Mouse (Mus musculus) C2C12 (cell line): ENCODE results near the gene Hist1h1c. TPM values are rescaled to one million over a fixed set of nuclear protein-coding genes. Genes with fewer than 3 reads are reported as not detected.

ENCODE experiments used
- H3K27me3 ChIP-seq: one replicate; pipeline ENCODE4 v1.6.1; 2011; ENCODE audit not compliant: control insufficient read depth, insufficient read depth, insufficient read length
- H3K36me3 ChIP-seq: one replicate; pipeline ENCODE4 v1.6.1; 2011; ENCODE audit not compliant: control insufficient read depth, insufficient read depth
- H3K4me3 ChIP-seq: one replicate; pipeline ENCODE4 v1.5.1; 2011; ENCODE audit warnings: mild to moderate bottlenecking, control low read depth; ENCODE audit not compliant: poor library complexity, insufficient read depth, severe bottlenecking
- H3K79me2 ChIP-seq: one replicate; pipeline ENCODE4 v1.6.1; 2011; ENCODE audit not compliant: control insufficient read depth, insufficient read depth
- H3K79me3 ChIP-seq: one replicate; pipeline ENCODE4 v1.6.1; 2011; ENCODE audit warnings: low read depth, control low read depth
- H3ac ChIP-seq: one replicate; pipeline ENCODE3; 2011; ENCODE audit warnings: low read depth; ENCODE audit not compliant: control insufficient read depth, insufficient read length
- CEBPB ChIP-seq: IDR thresholded peaks from one replicate; pipeline ENCODE4 v1.6.1; 2011; ENCODE audit warnings: low read depth, mild to moderate bottlenecking, control low read depth, moderate library complexity
- CTCF ChIP-seq: IDR thresholded peaks from one replicate; pipeline ENCODE4 v1.5.1; 2011; ENCODE audit not compliant: control insufficient read depth, insufficient read depth, insufficient read length
- FOSL1 ChIP-seq: IDR thresholded peaks from one replicate; pipeline ENCODE4 v1.8.0; 2011; ENCODE audit warnings: mild to moderate bottlenecking, low read length; ENCODE audit not compliant: poor library complexity, insufficient read depth, severe bottlenecking
- MAX ChIP-seq: IDR thresholded peaks from one replicate; pipeline ENCODE4 v1.6.1; 2011; ENCODE audit warnings: mild to moderate bottlenecking, control low read depth
- MYOD1 ChIP-seq: IDR thresholded peaks from one replicate; pipeline ENCODE4 v1.6.1; 2011; ENCODE audit warnings: low read depth; ENCODE audit not compliant: control insufficient read depth, insufficient read length
- MYOG ChIP-seq: IDR thresholded peaks from one replicate; pipeline ENCODE4 v1.6.1; 2011; ENCODE audit not compliant: control insufficient read depth, insufficient read length; ENCODE audit errors: extremely low read depth
- USF1 ChIP-seq: IDR thresholded peaks from one replicate; pipeline ENCODE4 v1.6.1; 2011; ENCODE audit warnings: low read depth, mild to moderate bottlenecking, control low read depth, moderate library complexity
- polyA plus RNA-seq: library from polyadenylated mRNA; unstranded; fragments of >200 nt; fragmentation: generic; extraction: Trizol; gene quantifications from one replicate; pipeline ENCODE4 v1.2.1, GENCODE M21; 2012; ENCODE audit warnings: missing spikeins

The Hist1h1c gene
- polyA plus RNA-seq, 1 experiment, result 45.9 TPM

- no peak overlapping the region for H3K4me3 ChIP-seq
- no peak overlapping the region for H3ac ChIP-seq
- TF ChIP-seq CEBPB, result no peak
- no peak for TF ChIP-seq FOSL1
- TF ChIP-seq MAX, result no peak
- TF ChIP-seq CTCF, result no peak
- TF ChIP-seq MYOG, result no peak
- no peaks in the 10 kb centered on the region for H3K79me2 ChIP-seq
- H3K36me3 ChIP-seq, result no peaks in the 10 kb centered on the region
- H3K79me3 ChIP-seq, result no peaks in the 10 kb centered on the region
- no peaks in the 10 kb centered on the region for H3K27me3 ChIP-seq
These were observed 16.4 kb downstream of the Hist1h1c start for GRCm38 (mm10) chr13:23755000-23755399.

GRCm38 (mm10) chr13:23756790-23757189 lies 18.2 kb downstream of the Hist1h1c start, which contains the start of gene Hist1h4b:
Hist1h4b (plus strand) TSS chr13:23757013.
- H3K36me3 ChIP-seq, result no peaks in the 10 kb centered on the region
- H3K27me3 ChIP-seq, result no peaks in the 10 kb centered on the region
- no peak for TF ChIP-seq CTCF
- TF ChIP-seq USF1, result no peak
- no peak for TF ChIP-seq MYOD1
- TF ChIP-seq MYOG, result no peak
- TF ChIP-seq FOSL1, result no peak
- TF ChIP-seq CEBPB, result no peak
- TF ChIP-seq MAX, result no peak
- no peaks in the 10 kb centered on the region for H3K79me2 ChIP-seq
- no peak within 1 kb of the TSS for H3K4me3 ChIP-seq
- peak within 1 kb of the TSS; percentile 56 for H3ac ChIP-seq
- H3K79me3 ChIP-seq, result no peaks in the 10 kb centered on the region

- no peaks in the 10 kb centered on the region for H3K79me2 ChIP-seq
- no peaks in the 10 kb centered on the region for H3K27me3 ChIP-seq
- no peak overlapping the region for H3K4me3 ChIP-seq
- TF ChIP-seq MYOG (no peak), CEBPB (no peak), FOSL1 (no peak), MAX (no peak), CTCF (no peak), MYOD1 (no peak), USF1 (no peak)
- no peaks in the 10 kb centered on the region for H3K36me3 ChIP-seq
- H3K79me3 ChIP-seq, result no peaks in the 10 kb centered on the region
- H3ac ChIP-seq, result peak overlapping the region; percentile 56
These were observed 18.7 kb downstream of the Hist1h1c start for GRCm38 (mm10) chr13:23757211-23757773.

- Histone ChIP-seq H3K79me3 (no peaks in the 10 kb centered on the region), H3K4me3 (no peak overlapping the region), H3K36me3 (no peaks in the 10 kb centered on the region), H3ac (no peak overlapping the region), H3K79me2 (no peaks in the 10 kb centered on the region), H3K27me3 (no peaks in the 10 kb centered on the region)
- TF ChIP-seq CTCF, result no peak
- TF ChIP-seq USF1, result no peak
- no peak for TF ChIP-seq FOSL1
- TF ChIP-seq CEBPB, result no peak
- no peak for TF ChIP-seq MAX
- no peak for TF ChIP-seq MYOD1
- TF ChIP-seq MYOG, result no peak
These were observed 19.3 kb downstream of the Hist1h1c start for GRCm38 (mm10) chr13:23757921-23758320.

- TF ChIP-seq MAX (no peak), MYOG (no peak), CEBPB (no peak), FOSL1 (no peak), USF1 (no peak)
- Histone ChIP-seq H3K36me3 (no peaks in the 10 kb centered on the region), H3K79me2 (no peaks in the 10 kb centered on the region), H3K27me3 (no peaks in the 10 kb centered on the region), H3ac (no peak overlapping the region), H3K79me3 (no peaks in the 10 kb centered on the region), H3K4me3 (no peak overlapping the region)
These were observed 20.7 kb downstream of the Hist1h1c start for GRCm38 (mm10) chr13:23759251-23759771.

GRCm38 (mm10) chr13:23759916-23760239 lies 21.3 kb downstream of the Hist1h1c start:
- Histone ChIP-seq H3K36me3 (no peaks in the 10 kb centered on the region), H3K79me2 (no peaks in the 10 kb centered on the region), H3K79me3 (no peaks in the 10 kb centered on the region), H3K27me3 (no peaks in the 10 kb centered on the region), H3K4me3 (no peak overlapping the region), H3ac (peak overlapping the region; percentile 24)
- TF ChIP-seq MYOG (no peak), CTCF (no peak), FOSL1 (no peak), USF1 (no peak), MYOD1 (no peak), MAX (no peak), CEBPB (no peak)
